Mouse (Mus musculus) liver, adult 2 months (tissue): Measurements from ENCODE around the gene Hspa1l.

Experiments used
- CTCF ChIP-seq: fragments of 200-500 bp; IDR thresholded peaks from 2 replicates; pipeline ENCODE4 v1.5.1; 2011; ENCODE audit warnings: low read depth, low read length, control low read depth
- POLR2A ChIP-seq: fragments of 200-500 bp; IDR thresholded peaks from 2 replicates; pipeline ENCODE4 v1.6.1; 2011; ENCODE audit warnings: low read length, control low read depth; ENCODE audit not compliant: insufficient read depth; ENCODE audit errors: extremely low read depth

GRCm38 (mm10) chr17:35007387-35007991, 35.0 kb downstream of the Hspa1l start:
- TF ChIP-seq CTCF = no peak
- no peak for TF ChIP-seq POLR2A
